Mouse (Mus musculus) heart, postnatal 0 days (tissue): Measurements from ENCODE around the gene Chd1l.

Source experiments
- CTCF ChIP-seq: IDR thresholded peaks from 2 replicates; pipeline ENCODE4 v1.5.1; 2016; ENCODE audit warnings: antibody characterized with exemption, control low read depth, low read depth
- EP300 ChIP-seq: IDR thresholded peaks from 2 replicates; pipeline ENCODE4 v1.6.1; 2016; ENCODE audit warnings: antibody characterized with exemption, low read depth

- no peak for TF ChIP-seq CTCF
- no peak for TF ChIP-seq EP300
Measured at GRCm38 (mm10) chr3:97525458-97525857, 84.5 kb downstream of the Chd1l start.
